Mouse (Mus musculus): ENCODE results near the gene Clba1.

Gene Clba1

GRCm38 (mm10) chr12:112850344-112850743 is 41.6 kb downstream of the Clba1 start:
- no peak for DNase-seq (ENCODE audit: low spot score)

DNA sequence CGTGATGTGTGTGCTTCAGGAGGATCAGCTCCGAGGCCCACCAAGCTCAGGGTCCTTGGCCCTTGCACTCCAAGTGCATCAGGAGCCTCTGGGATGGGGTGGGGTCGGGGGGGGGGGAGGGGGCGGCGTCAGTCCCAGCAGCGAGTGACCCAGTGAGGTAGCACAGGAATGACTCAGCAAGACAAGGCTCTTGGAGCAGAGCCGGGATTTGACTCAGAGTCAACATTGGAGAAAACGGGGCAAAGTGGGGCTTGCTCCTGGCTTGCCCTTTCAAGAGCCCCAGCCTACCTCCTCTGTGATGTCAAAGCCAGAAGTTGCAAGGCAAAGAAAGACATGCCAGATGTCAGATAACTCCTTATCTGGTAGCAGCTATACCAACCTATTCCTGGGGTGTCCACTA is 42.4 kb downstream of the Clba1 start:
- no peak for DNase-seq (ENCODE audit: low spot score)

GRCm38 (mm10) chr12:112853050-112853729 is 44.5 kb downstream of the Clba1 start:
- DNase-seq (ENCODE audit: low spot score): no peak

DNA sequence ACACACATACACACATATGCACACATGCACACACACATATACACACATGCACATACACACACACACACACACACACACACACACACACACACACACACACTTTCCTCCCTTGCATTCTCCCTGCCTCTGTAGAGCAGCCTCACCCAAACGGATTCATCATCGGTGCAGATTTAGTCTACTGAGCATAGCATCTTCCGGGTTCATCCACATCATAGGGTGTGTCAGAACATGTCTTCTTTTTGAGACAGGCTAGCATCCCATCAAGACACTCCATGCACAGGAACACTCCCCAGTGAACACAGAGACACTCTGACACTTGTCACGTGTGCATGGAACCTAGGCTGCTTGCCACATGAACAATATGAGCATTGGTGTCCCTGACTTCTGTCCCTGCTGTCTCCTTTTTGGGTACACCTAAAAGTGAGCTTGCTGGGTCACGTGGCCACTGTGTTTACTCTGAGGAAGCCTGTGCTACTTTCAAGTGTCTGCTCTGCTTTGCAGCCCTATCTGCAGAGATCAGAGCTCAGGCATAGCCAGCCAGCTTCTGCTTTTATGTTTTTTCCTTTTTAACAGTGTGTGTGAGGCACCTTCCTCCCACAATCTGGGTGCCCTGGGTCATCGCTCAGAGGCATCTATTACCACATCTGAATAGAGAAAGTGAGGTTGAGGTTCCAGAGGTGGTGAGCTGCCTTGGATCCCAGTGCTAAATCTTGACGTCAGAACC is 46.0 kb downstream of the Clba1 start:
- no peak for DNase-seq (ENCODE audit: low spot score)

GRCm38 (mm10) chr12:112856338-112856737 is 47.6 kb downstream of the Clba1 start:
- DNase-seq (ENCODE audit: low spot score): no peak

- no peak for DNase-seq (ENCODE audit: low spot score)
Measured at GRCm38 (mm10) chr12:112857021-112857925, 48.5 kb downstream of the Clba1 start.

DNA sequence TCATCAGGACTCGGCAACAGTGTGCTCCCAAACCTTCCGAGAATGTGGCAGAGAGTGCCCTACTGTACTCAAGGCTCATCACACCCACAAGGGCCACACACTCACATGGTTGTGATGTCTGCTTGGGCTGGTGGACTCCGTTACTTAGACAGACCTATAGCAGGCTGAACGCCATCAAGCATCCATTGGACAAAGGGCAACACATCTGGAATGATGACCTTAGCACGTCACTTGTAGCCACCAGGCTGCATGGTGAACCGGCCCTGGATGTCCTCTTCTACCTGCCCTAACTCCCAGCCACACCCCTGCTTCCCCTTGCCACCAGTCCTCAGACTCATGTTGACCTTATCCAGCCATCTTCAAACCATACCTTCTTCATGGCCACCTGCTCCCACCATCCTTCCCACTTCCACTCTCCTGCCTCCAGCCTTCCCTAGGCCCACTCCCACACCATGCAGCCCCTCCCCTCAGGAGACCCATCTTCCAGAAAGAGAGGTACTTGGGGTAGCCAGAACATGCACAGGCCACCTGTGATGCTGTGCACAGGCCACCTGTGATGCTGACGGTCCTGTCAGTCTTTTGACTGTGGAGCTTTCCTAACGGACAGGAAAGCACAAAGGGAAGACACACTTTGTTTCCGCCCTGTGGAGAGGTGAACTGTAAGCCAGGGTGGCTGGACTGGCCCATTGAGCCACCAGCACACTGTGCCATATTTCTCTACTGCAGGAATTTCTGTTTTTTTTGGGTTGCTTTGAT is 50.0 kb downstream of the Clba1 start:
- DNase-seq (ENCODE audit: low spot score): no peak

DNA sequence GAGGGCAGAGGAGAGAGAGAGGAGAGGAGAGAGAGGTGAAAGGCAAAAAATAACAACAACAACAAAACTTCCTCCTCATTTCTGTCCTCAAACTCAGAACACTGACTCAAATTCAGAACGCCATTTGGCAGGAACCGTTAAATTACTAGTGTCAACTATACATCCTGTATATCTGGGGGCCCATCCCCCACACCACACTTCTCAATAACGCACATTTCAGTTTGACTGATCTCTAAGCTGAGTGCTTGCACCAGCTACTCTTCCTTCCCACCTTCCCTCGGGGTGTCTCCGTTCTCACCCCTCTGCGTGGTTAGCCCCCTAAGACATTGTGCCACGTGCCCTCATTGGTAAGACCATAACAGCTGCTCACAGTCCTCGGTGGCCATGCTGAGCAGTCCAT is 51.2 kb downstream of the Clba1 start:
- DNase-seq (ENCODE audit: low spot score): no peak

DNA sequence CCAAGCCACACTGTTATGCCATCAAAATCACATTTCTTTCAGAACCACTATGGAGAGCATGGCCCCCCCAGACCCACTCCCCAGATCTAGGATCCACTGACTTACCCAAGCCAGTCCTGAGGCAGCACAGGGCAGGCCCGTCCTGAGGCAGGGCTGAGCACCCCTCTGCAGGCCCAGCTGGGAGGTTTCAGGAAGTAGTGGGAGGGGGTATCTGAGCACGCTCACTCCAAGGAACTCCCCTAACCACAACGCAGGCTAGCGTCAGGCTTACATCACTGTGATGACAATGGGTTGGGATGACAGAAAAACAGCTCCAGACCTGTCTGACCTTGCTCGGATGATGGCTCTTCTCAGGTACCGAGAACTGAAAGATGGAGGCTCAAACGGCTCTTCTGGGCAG is 52.0 kb downstream of the Clba1 start:
- DNase-seq (ENCODE audit: low spot score): no peak

DNA sequence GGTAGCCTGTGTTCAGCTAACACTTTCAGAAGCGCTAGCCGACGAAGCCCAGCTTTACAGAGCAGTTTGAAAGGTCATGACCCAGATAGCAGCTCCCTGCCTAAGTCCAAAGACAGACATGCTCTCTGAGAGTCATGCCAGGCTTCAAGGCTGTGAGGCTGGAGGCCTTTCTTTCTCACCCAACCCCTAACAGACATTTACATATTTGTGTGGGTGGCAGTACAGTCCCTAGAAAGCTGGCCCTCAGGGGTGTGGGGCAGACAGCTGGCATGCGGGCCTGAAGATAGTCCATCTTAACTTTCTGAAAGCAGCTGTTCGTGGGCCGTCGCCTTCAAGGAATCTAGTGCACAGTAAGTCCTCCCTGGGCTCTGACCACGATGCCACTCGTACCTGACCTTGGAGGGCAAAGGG is 53.2 kb downstream of the Clba1 start:
- DNase-seq (ENCODE audit: low spot score): no peak

DNA sequence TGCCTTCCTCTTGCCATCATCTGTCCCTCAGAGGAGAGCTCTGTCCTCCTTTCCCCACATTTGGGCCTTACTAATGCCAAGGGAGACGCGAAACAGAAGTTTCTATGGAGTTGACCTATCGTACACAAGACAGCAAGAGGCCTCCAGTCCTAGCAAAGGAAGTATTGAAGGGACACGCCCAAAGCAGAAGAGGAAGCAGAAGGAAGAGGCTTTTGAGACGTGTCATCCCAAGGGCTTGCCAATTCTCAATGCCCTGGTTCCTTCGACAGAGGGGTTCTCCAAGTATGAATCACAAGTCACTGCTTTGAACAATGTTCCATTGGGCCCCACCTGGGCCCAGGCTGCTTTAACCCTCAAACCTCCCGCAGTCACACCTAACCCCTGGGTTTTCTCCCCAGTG is 56.1 kb downstream of the Clba1 start:
- DNase-seq (ENCODE audit: low spot score): no peak
